Mouse (Mus musculus) spleen, adult 2 months (tissue): ENCODE data around the gene Cacna1c. TPM values are rescaled to one million over a fixed set of nuclear protein-coding genes. Genes with fewer than 3 reads are reported as not detected.

ENCODE experiments used
- DNase-seq, 2 experiments: peaks; one replicate each; pipeline versions ENCODE4 v3.0.0 to v3.0.0-alpha.2; 2012 to 2021; ENCODE audit warnings: low spot score in 2 of 2, low read depth in 1 of 2
- H3K27ac ChIP-seq: fragments of 200-500 bp; 2 replicates; pipeline ENCODE4 v1.5.1; 2012; ENCODE audit warnings: low read length, inconsistent platforms; ENCODE audit not compliant: insufficient read depth
- H3K27me3 ChIP-seq: fragments of 200-500 bp; 2 replicates; pipeline ENCODE4 v1.6.1; 2012; ENCODE audit warnings: mild to moderate bottlenecking, moderate library complexity, low read length, inconsistent platforms; ENCODE audit not compliant: control insufficient read depth, insufficient read depth
- H3K36me3 ChIP-seq: fragments of 200-500 bp; 2 replicates; pipeline ENCODE4 v1.6.1; 2012; ENCODE audit warnings: mild to moderate bottlenecking, low read length, inconsistent platforms; ENCODE audit not compliant: control insufficient read depth, insufficient read depth
- H3K4me1 ChIP-seq: fragments of 200-500 bp; 2 replicates; pipeline ENCODE4 v1.6.1; 2011; ENCODE audit warnings: inconsistent platforms; ENCODE audit not compliant: control insufficient read depth, insufficient read depth, insufficient read length
- H3K4me3 ChIP-seq: fragments of 200-500 bp; 2 replicates; pipeline ENCODE4 v1.5.1; 2011; ENCODE audit warnings: mild to moderate bottlenecking, inconsistent platforms; ENCODE audit not compliant: insufficient read depth, insufficient read length; ENCODE audit errors: extremely low read depth
- CTCF ChIP-seq: fragments of 200-500 bp; IDR thresholded peaks from 2 replicates; pipeline ENCODE4 v1.5.1; 2011; ENCODE audit warnings: mild to moderate bottlenecking, inconsistent platforms; ENCODE audit not compliant: insufficient read depth, insufficient read length, insufficient replicate concordance; ENCODE audit errors: extremely low read depth
- POLR2A ChIP-seq: fragments of 200-500 bp; IDR thresholded peaks from 2 replicates; pipeline ENCODE4 v1.6.1; 2011; ENCODE audit warnings: low read depth, low read length, inconsistent platforms
- WGBS: fragments of 180-500 bp; shearing (Covaris S2); methylation state at CpG from one replicate; pipeline ENCODE4 v1.1.7; 2018; 5-methylcytosine and 5-hydroxymethylcytosine counted together
- polyA plus RNA-seq: library from polyadenylated mRNA; depleted of rRNA; stranded (reverse); fragments of >200 nt; gene quantifications from 2 replicates; pipeline ENCODE4 v1.2.3, GENCODE M21; 2012

Cacna1c gene
- polyA plus RNA-seq, 1 experiment = 1.1 TPM

GRCm38 (mm10) chr6:119072772-119073171 is 123.4 kb downstream of the Cacna1c start:
- H3K4me1 ChIP-seq = no peaks in the 10 kb centered on the region
- no peaks in the 10 kb centered on the region for H3K36me3 ChIP-seq
- H3K4me3 ChIP-seq = no peak overlapping the region
- no peak for TF ChIP-seq CTCF
- TF ChIP-seq POLR2A = no peak
- H3K27me3 ChIP-seq = no peaks in the 10 kb centered on the region
- DNase-seq = no peak
- WGBS = 73% methylated on average over 7 of the region's 7 CpGs
- H3K27ac ChIP-seq = no peak overlapping the region

- no peak for TF ChIP-seq CTCF
- TF ChIP-seq POLR2A = no peak
- 79% methylated on average over 4 of the region's 4 CpGs for WGBS
- no peaks in the 10 kb centered on the region for H3K4me1 ChIP-seq
- H3K4me3 ChIP-seq = no peak overlapping the region
- H3K36me3 ChIP-seq = no peaks in the 10 kb centered on the region
- H3K27me3 ChIP-seq = no peaks in the 10 kb centered on the region
- H3K27ac ChIP-seq = no peak overlapping the region
- no peak for DNase-seq
Measured at GRCm38 (mm10) chr6:119070771-119071170, 125.4 kb downstream of the Cacna1c start.

- no peak for DNase-seq
- no peaks in the 10 kb centered on the region for H3K4me1 ChIP-seq
- 90% methylated on average over 3 of the region's 3 CpGs for WGBS
- H3K27me3 ChIP-seq = no peaks in the 10 kb centered on the region
- H3K36me3 ChIP-seq = no peaks in the 10 kb centered on the region
- H3K27ac ChIP-seq = no peak overlapping the region
- H3K4me3 ChIP-seq = no peak overlapping the region
- TF ChIP-seq POLR2A (no peak), CTCF (no peak)
Measured at GRCm38 (mm10) chr6:119070351-119070750, 125.9 kb downstream of the Cacna1c start.

GRCm38 (mm10) chr6:119069145-119069544 is 127.1 kb downstream of the Cacna1c start:
- no peak overlapping the region for H3K27ac ChIP-seq
- WGBS = 78% methylated on average over 5 of the region's 5 CpGs
- no peaks in the 10 kb centered on the region for H3K36me3 ChIP-seq
- TF ChIP-seq POLR2A (no peak), CTCF (no peak)
- DNase-seq = no peak
- no peaks in the 10 kb centered on the region for H3K4me1 ChIP-seq
- no peaks in the 10 kb centered on the region for H3K27me3 ChIP-seq
- no peak overlapping the region for H3K4me3 ChIP-seq

- DNase-seq = no peak
- Histone ChIP-seq H3K27ac (no peak overlapping the region), H3K4me1 (no peaks in the 10 kb centered on the region), H3K4me3 (no peak overlapping the region), H3K36me3 (no peaks in the 10 kb centered on the region), H3K27me3 (no peaks in the 10 kb centered on the region)
- TF ChIP-seq CTCF = no peak
- TF ChIP-seq POLR2A = no peak
- WGBS = 53% methylated on average over 4 of the region's 4 CpGs
Measured at GRCm38 (mm10) chr6:119068650-119069049, 127.6 kb downstream of the Cacna1c start.

- TF ChIP-seq POLR2A (no peak), CTCF (no peak)
- no peak overlapping the region for H3K27ac ChIP-seq
- H3K4me1 ChIP-seq = no peaks in the 10 kb centered on the region
- no peaks in the 10 kb centered on the region for H3K27me3 ChIP-seq
- DNase-seq = no peak
- no peaks in the 10 kb centered on the region for H3K36me3 ChIP-seq
- no peak overlapping the region for H3K4me3 ChIP-seq
- WGBS = 83% methylated on average over 5 of the region's 5 CpGs
Measured at GRCm38 (mm10) chr6:119064961-119065360, 131.3 kb downstream of the Cacna1c start.

- Histone ChIP-seq H3K4me1 (no peaks in the 10 kb centered on the region), H3K4me3 (no peak overlapping the region), H3K27me3 (no peaks in the 10 kb centered on the region), H3K27ac (no peak overlapping the region), H3K36me3 (no peaks in the 10 kb centered on the region)
- no peak for TF ChIP-seq POLR2A
- TF ChIP-seq CTCF = no peak
- no peak for DNase-seq
- WGBS = 91% methylated on average over 9 of the region's 9 CpGs
Measured at GRCm38 (mm10) chr6:119064430-119064829, 131.8 kb downstream of the Cacna1c start.
